Mouse (Mus musculus) left cerebral cortex, adult 2 months (tissue): Measurements from ENCODE around the gene Cubn. TPM values are rescaled to one million over a fixed set of nuclear protein-coding genes. Genes with fewer than 3 reads are reported as not detected.

ENCODE experiments used
- DNase-seq, 2 experiments: peaks; one replicate each; pipeline ENCODE4 v3.0.0; 2021 to 2022; ENCODE audit warnings: low spot score in 2 of 2, mixed read lengths in 1 of 2; ENCODE audit errors: extremely low spot score in 1 of 2
- H3K27ac ChIP-seq: fragments of 200-600 bp; 2 replicates; pipeline ENCODE4 v1.8.1; 2022
- H3K4me3 ChIP-seq: fragments of 200-600 bp; 2 replicates; pipeline ENCODE4 v1.8.1; 2022
- CTCF ChIP-seq: fragments of 200-600 bp; IDR thresholded peaks from 2 replicates; pipeline ENCODE4 v1.8.1; 2022; ENCODE audit warnings: antibody characterized with exemption, mild to moderate bottlenecking, moderate library complexity
- intact Hi-C: fragments of 180-260 bp; cut with DNase I; formaldehyde crosslinking; loops from one replicate; pipeline ENCODE4 v1.15.1; 2025
- total RNA-seq, 2 experiments: library from RNA; stranded (reverse); gene quantifications; 2 replicates each; pipeline ENCODE4 v1.2.3; 2021

The Cubn gene
- total RNA-seq, 2 experiments from 2014 or later: 0.16 to 0.36 TPM

- intact Hi-C loops: loop anchor here (10.0 kb wide), 1 partner anchor 277 kb away; the partner anchor contains the start of gene Vim
- TF ChIP-seq CTCF: no peak
- H3K4me3 ChIP-seq: no peak overlapping the region
- no peak overlapping the region for H3K27ac ChIP-seq
- no peak for DNase-seq
Measured at GRCm38 (mm10) chr2:13297733-13298132, 193.9 kb downstream of the Cubn start.

GRCm38 (mm10) chr2:13290661-13291060, 201.0 kb downstream of the Cubn start:
- intact Hi-C loops: loop anchor here (2.0 to 10.0 kb wide), 3 partner anchors 284 to 1417 kb away; partner anchors contain the start of gene Vim
- H3K27ac ChIP-seq: no peak overlapping the region
- DNase-seq: no peak
- H3K4me3 ChIP-seq: no peak overlapping the region
- peak; percentile 78 for TF ChIP-seq CTCF

GRCm38 (mm10) chr2:13290070-13290469, 201.5 kb downstream of the Cubn start:
- DNase-seq: no peak
- TF ChIP-seq CTCF: no peak
- no peak overlapping the region for H3K27ac ChIP-seq
- intact Hi-C loops: loop anchor here (2.0 to 10.0 kb wide), 3 partner anchors 285 to 1417 kb away; partner anchors contain the start of gene Vim
- no peak overlapping the region for H3K4me3 ChIP-seq

- no peak for DNase-seq
- no peak overlapping the region for H3K27ac ChIP-seq
- peak; percentile 90 for TF ChIP-seq CTCF
- H3K4me3 ChIP-seq: no peak overlapping the region
- intact Hi-C loops: loop anchor here (5.0 to 10.0 kb wide), 4 partner anchors 319 to 1014 kb away; no protein-coding TSS in a partner anchor
Measured at GRCm38 (mm10) chr2:13278114-13278862, 213.3 kb downstream of the Cubn start.

- intact Hi-C loops: loop anchor here (5.0 to 10.0 kb wide), 4 partner anchors 321 to 1016 kb away; no protein-coding TSS in a partner anchor
- Histone ChIP-seq H3K4me3 (no peak overlapping the region), H3K27ac (no peak overlapping the region)
- peak; percentile 13 for TF ChIP-seq CTCF
- no peak for DNase-seq
Measured at GRCm38 (mm10) chr2:13275874-13276273, 215.7 kb downstream of the Cubn start.

GRCm38 (mm10) chr2:13271165-13271957, 220.3 kb downstream of the Cubn start, which contains the start of gene Rsu1:
Rsu1 (minus strand) TSS chr2:13271415.
- peak; percentile 89 to 95 for DNase-seq
- Histone ChIP-seq H3K4me3 (peak within 1 kb of the TSS; percentile 68), H3K27ac (peak within 1 kb of the TSS; percentile 88)
- TF ChIP-seq CTCF: no peak
- intact Hi-C loops: loop anchor here (1.0 to 10.0 kb wide), 2 partner anchors 273 to 873 kb away; partner anchors contain the start of gene Trdmt1

GRCm38 (mm10) chr2:13270736-13271135, 220.9 kb downstream of the Cubn start:
- intact Hi-C loops: loop anchor here (1.0 to 10.0 kb wide), 2 partner anchors 274 to 874 kb away; partner anchors contain the start of gene Trdmt1
- Histone ChIP-seq H3K27ac (peak overlapping the region; percentile 88), H3K4me3 (peak overlapping the region; percentile 68)
- DNase-seq: no peak
- TF ChIP-seq CTCF: no peak

- no peak overlapping the region for H3K27ac ChIP-seq
- DNase-seq: no peak
- TF ChIP-seq CTCF: no peak
- no peak overlapping the region for H3K4me3 ChIP-seq
- intact Hi-C loops: loop anchor here (5.0 to 10.0 kb wide), 2 partner anchors 831 to 1264 kb away; no protein-coding TSS in a partner anchor
Measured at GRCm38 (mm10) chr2:13268681-13269293, 222.8 kb downstream of the Cubn start.

- peak; percentile 87 for TF ChIP-seq CTCF
- DNase-seq: no peak
- H3K27ac ChIP-seq: no peak overlapping the region
- intact Hi-C loops: loop anchor here (5.0 to 10.0 kb wide), 2 partner anchors 828 to 1260 kb away; no protein-coding TSS in a partner anchor
- H3K4me3 ChIP-seq: no peak overlapping the region
Measured at GRCm38 (mm10) chr2:13264875-13265274, 226.7 kb downstream of the Cubn start.

GRCm38 (mm10) chr2:13263150-13263549, 228.5 kb downstream of the Cubn start:
- no peak overlapping the region for H3K27ac ChIP-seq
- DNase-seq: no peak
- H3K4me3 ChIP-seq: no peak overlapping the region
- intact Hi-C loops: loop anchor here (10.0 kb wide), 1 partner anchor 1258 kb away; no protein-coding TSS in a partner anchor
- no peak for TF ChIP-seq CTCF

GRCm38 (mm10) chr2:13258606-13259005, 233.0 kb downstream of the Cubn start:
- intact Hi-C loops: no loop called here
- Histone ChIP-seq H3K27ac (no peak overlapping the region), H3K4me3 (no peak overlapping the region)
- TF ChIP-seq CTCF: no peak
- no peak for DNase-seq
